Mouse (Mus musculus) MEL (cell line): ENCODE data around the gene Snta1. TPM values are rescaled to one million over a fixed set of nuclear protein-coding genes. Genes with fewer than 3 reads are reported as not detected.

Experiments used
- DNase-seq: peaks from one replicate; pipeline ENCODE4 v3.0.0; 2011; ENCODE audit warnings: low read depth, low spot score
- H3K27ac ChIP-seq: 2 replicates; pipeline ENCODE4 v1.5.1; 2012; ENCODE audit warnings: low read depth, mild to moderate bottlenecking, control low read depth, low read length, moderate library complexity; ENCODE audit not compliant: control insufficient read depth
- H3K27me3 ChIP-seq, 2 experiments: fragments of 150-350 bp in 1 of 2; sonication (generic) in 1 of 2; 2 replicates each; pipeline ENCODE4 v1.6.1; 2012; ENCODE audit warnings: low read length in 2 of 2, mild to moderate bottlenecking in 2 of 2, improper control_type of control experiment in 1 of 2, moderate library complexity in 1 of 2; ENCODE audit not compliant: insufficient read depth in 2 of 2, control insufficient read depth in 1 of 2
- H3K36me3 ChIP-seq, 2 experiments: 2 replicates each; pipeline ENCODE4 v1.6.1; 2012 to 2014; ENCODE audit warnings: low read length in 2 of 2, improper control_type of control experiment in 1 of 2, inconsistent platforms in 1 of 2, mild to moderate bottlenecking in 1 of 2; ENCODE audit not compliant: insufficient read depth in 2 of 2, control insufficient read depth in 1 of 2
- H3K4me1 ChIP-seq, 2 experiments: fragments of 150-350 bp in 1 of 2; sonication (generic) in 1 of 2; 2 replicates each; pipeline ENCODE4 v1.6.1; 2012; ENCODE audit warnings: low read length in 2 of 2, improper control_type of control experiment in 1 of 2, mild to moderate bottlenecking in 1 of 2; ENCODE audit not compliant: insufficient read depth in 2 of 2, control insufficient read depth in 1 of 2
- H3K4me3 ChIP-seq, 2 experiments: fragments of 150-350 bp in 1 of 2; sonication (generic) in 1 of 2; 2 replicates each; pipeline ENCODE4 v1.5.1; 2012; ENCODE audit warnings: low read depth in 2 of 2, low read length in 2 of 2, mild to moderate bottlenecking in 2 of 2, moderate library complexity in 2 of 2, control low read depth in 1 of 2, improper control_type of control experiment in 1 of 2; ENCODE audit not compliant: control insufficient read depth in 1 of 2, insufficient read depth in 1 of 2
- H3K79me2 ChIP-seq: 2 replicates; pipeline ENCODE4 v1.6.1; 2012; ENCODE audit warnings: mild to moderate bottlenecking, low read length, moderate library complexity; ENCODE audit not compliant: control insufficient read depth, poor library complexity, insufficient read depth
- H3K9ac ChIP-seq: 2 replicates; pipeline ENCODE4 v1.6.1; 2012; ENCODE audit warnings: low read depth, mild to moderate bottlenecking, control low read depth, low read length, moderate library complexity; ENCODE audit not compliant: control insufficient read depth, poor library complexity, severe bottlenecking
- H3K9me3 ChIP-seq: fragments of 150-350 bp; sonication (generic); replicated peaks from 2 replicates; pipeline ENCODE4 v1.6.1; 2012; ENCODE audit warnings: mild to moderate bottlenecking, low read length, improper control_type of control experiment, moderate library complexity; ENCODE audit not compliant: insufficient read depth
- ELF1 ChIP-seq: IDR thresholded peaks from 2 replicates; pipeline ENCODE4 v1.6.1; 2014; ENCODE audit warnings: low read depth, mild to moderate bottlenecking, inconsistent platforms, low read length, improper control_type of control experiment, moderate library complexity
- EP300 ChIP-seq, 2 experiments: IDR thresholded peaks; 2 replicates each; pipeline ENCODE4 v1.6.1; 2011; ENCODE audit warnings: improper control_type of control experiment in 2 of 2, low read length in 2 of 2, low read depth in 1 of 2, mild to moderate bottlenecking in 1 of 2
- GABPA ChIP-seq: IDR thresholded peaks from 2 replicates; pipeline ENCODE4 v1.6.1; 2012; ENCODE audit warnings: low read depth, mild to moderate bottlenecking, inconsistent platforms, low read length, improper control_type of control experiment, moderate library complexity
- GATA1 ChIP-seq: IDR thresholded peaks from 2 replicates; pipeline ENCODE4 v1.6.1; 2011; ENCODE audit warnings: low read depth, low read length, improper control_type of control experiment
- HCFC1 ChIP-seq: IDR thresholded peaks from 2 replicates; pipeline ENCODE4 v1.6.1; 2012; ENCODE audit warnings: low read depth, mild to moderate bottlenecking, inconsistent platforms, low read length, improper control_type of control experiment, moderate library complexity
- MAFK ChIP-seq: IDR thresholded peaks from 2 replicates; pipeline ENCODE4 v1.6.1; 2011; ENCODE audit warnings: low read depth, mild to moderate bottlenecking, low read length, improper control_type of control experiment, borderline replicate concordance
- MAZ ChIP-seq: IDR thresholded peaks from 2 replicates; pipeline ENCODE4 v1.6.1; 2012; ENCODE audit warnings: low read depth, mild to moderate bottlenecking, inconsistent platforms, low read length, improper control_type of control experiment
- MEF2A ChIP-seq: IDR thresholded peaks from 2 replicates; pipeline ENCODE4 v1.6.1; 2014; ENCODE audit warnings: low read depth, mild to moderate bottlenecking, inconsistent platforms, low read length, improper control_type of control experiment; ENCODE audit not compliant: poor library complexity, insufficient replicate concordance, severe bottlenecking; ENCODE audit errors: extremely low read depth
- MYB ChIP-seq: IDR thresholded peaks from 2 replicates; pipeline ENCODE4 v1.6.1; 2011; ENCODE audit warnings: mild to moderate bottlenecking, low read depth, low read length, improper control_type of control experiment
- MYC ChIP-seq: IDR thresholded peaks from 2 replicates; pipeline ENCODE4 v1.6.1; 2011; ENCODE audit warnings: low read depth, mild to moderate bottlenecking, low read length, improper control_type of control experiment, moderate library complexity
- NRF1 ChIP-seq: IDR thresholded peaks from 2 replicates; pipeline ENCODE4 v1.6.1; 2014; ENCODE audit warnings: low read depth, mild to moderate bottlenecking, inconsistent platforms, low read length, improper control_type of control experiment, moderate library complexity; ENCODE audit not compliant: poor library complexity, insufficient read depth, severe bottlenecking
- POLR2AphosphoS2 ChIP-seq: IDR thresholded peaks from 2 replicates; pipeline ENCODE4 v1.6.1; 2011; ENCODE audit warnings: low read length, improper control_type of control experiment
- RAD21 ChIP-seq: IDR thresholded peaks from 2 replicates; pipeline ENCODE4 v1.6.1; 2011; ENCODE audit warnings: mild to moderate bottlenecking, low read depth, low read length, improper control_type of control experiment
- TAL1 ChIP-seq: IDR thresholded peaks from 2 replicates; pipeline ENCODE4 v1.6.1; 2012; ENCODE audit warnings: mild to moderate bottlenecking, inconsistent platforms, low read length, moderate library complexity, mixed read lengths
- TCF12 ChIP-seq: IDR thresholded peaks from 2 replicates; pipeline ENCODE4 v1.6.1; 2014; ENCODE audit warnings: low read depth, mild to moderate bottlenecking, inconsistent platforms, low read length, improper control_type of control experiment, moderate library complexity
- UBTF ChIP-seq: IDR thresholded peaks from 2 replicates; pipeline ENCODE4 v1.6.1; 2012; ENCODE audit warnings: low read depth, mild to moderate bottlenecking, inconsistent platforms, low read length, improper control_type of control experiment, moderate library complexity, borderline replicate concordance; ENCODE audit not compliant: insufficient read depth
- USF2 ChIP-seq, 2 experiments: IDR thresholded peaks; 2 replicates each; pipeline ENCODE4 v1.6.1; 2011 to 2012; ENCODE audit warnings: improper control_type of control experiment in 2 of 2, low read length in 2 of 2, borderline replicate concordance in 1 of 2, inconsistent platforms in 1 of 2, low read depth in 1 of 2, mild to moderate bottlenecking in 1 of 2; ENCODE audit not compliant: insufficient read depth in 1 of 2
- ZC3H11A ChIP-seq: IDR thresholded peaks from 2 replicates; pipeline ENCODE4 v1.6.1; 2012; ENCODE audit warnings: low read depth, mild to moderate bottlenecking, inconsistent platforms, low read length, improper control_type of control experiment
- ZMIZ1 ChIP-seq: IDR thresholded peaks from 2 replicates; pipeline ENCODE4 v1.6.1; 2012; ENCODE audit warnings: low read depth, mild to moderate bottlenecking, inconsistent platforms, low read length, improper control_type of control experiment, moderate library complexity
- ZNF384 ChIP-seq: IDR thresholded peaks from 2 replicates; pipeline ENCODE4 v1.6.1; 2012; ENCODE audit warnings: low read depth, mild to moderate bottlenecking, inconsistent platforms, low read length, improper control_type of control experiment
- polyA plus RNA-seq, 2 experiments: library from polyadenylated mRNA; stranded (reverse) in 1 of 2; unstranded in 1 of 2; fragments of >175 nt in 1 of 2; fragments of >200 nt in 1 of 2; gene quantifications; 2 replicates each; pipeline versions ENCODE4 v1.2.1 to v1.2.4; 2012; ENCODE audit warnings: low replicate concordance in 2 of 2, low read depth in 1 of 2; ENCODE audit not compliant: insufficient read length in 2 of 2, insufficient read depth in 1 of 2, missing spikeins in 1 of 2
- total RNA-seq: library from RNA; depleted of rRNA; stranded (reverse); fragments of 300-350 nt; gene quantifications from 2 replicates; pipeline ENCODE4 v1.2.3, GENCODE M21; 2012

The Snta1 gene
- total and polyA plus RNA-seq, 3 experiments: 2.7 to 6.7 TPM; not detected in 1

DNA sequence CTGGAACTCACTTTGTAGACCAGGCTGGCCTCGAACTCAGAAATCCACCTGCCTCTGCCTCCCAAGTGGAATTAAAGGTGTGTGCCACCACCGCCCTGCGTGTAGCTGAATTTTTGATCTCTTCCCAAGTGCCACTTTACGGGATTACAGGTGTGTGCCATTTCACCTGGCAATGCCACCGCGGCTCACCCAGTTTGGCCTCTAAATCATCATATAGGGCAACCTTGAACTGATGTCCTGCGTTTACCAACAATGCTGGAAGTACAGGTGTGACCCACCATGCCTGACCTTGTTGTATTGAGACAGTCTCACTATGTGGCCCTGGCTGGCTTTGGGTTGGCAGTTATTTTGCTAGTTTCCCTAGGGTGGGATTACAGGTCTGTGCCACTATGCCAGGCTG, 26.8 kb upstream of the Snta1 start:
- H3K9me3 ChIP-seq: no peaks in the 10 kb centered on the region
- H3K9ac ChIP-seq: no peak overlapping the region
- no peaks in the 10 kb centered on the region for H3K27me3 ChIP-seq
- peaks cover 23% of the 10 kb centered on the region for H3K79me2 ChIP-seq
- H3K4me1 ChIP-seq: peaks cover 2 to 16% of the 10 kb centered on the region in 2 experiments; a peak in 3 of 4 replicates
- H3K4me3 ChIP-seq: no peak overlapping the region
- H3K36me3 ChIP-seq: peaks cover 0 to 25% of the 10 kb centered on the region in 2 experiments; a peak in 2 of 4 replicates
- H3K27ac ChIP-seq: no peak overlapping the region
- no peak for TF ChIP-seq USF2 (IDR thresholded peaks at IDR 0.05; ENCODE audit: borderline replicate concordance in 1 of 2, insufficient read depth in 1 of 2, low read depth in 1 of 2, low read length in 2 of 2)
- TF ChIP-seq GATA1: no peak
- TF ChIP-seq ZC3H11A: no peak
- TF ChIP-seq MYB: no peak
- TF ChIP-seq MAFK: no peak
- no peak for TF ChIP-seq EP300 (IDR thresholded peaks at IDR 0.05; ENCODE audit: low read depth in 1 of 2, low read length in 2 of 2)
- DNase-seq: no peak

DNA sequence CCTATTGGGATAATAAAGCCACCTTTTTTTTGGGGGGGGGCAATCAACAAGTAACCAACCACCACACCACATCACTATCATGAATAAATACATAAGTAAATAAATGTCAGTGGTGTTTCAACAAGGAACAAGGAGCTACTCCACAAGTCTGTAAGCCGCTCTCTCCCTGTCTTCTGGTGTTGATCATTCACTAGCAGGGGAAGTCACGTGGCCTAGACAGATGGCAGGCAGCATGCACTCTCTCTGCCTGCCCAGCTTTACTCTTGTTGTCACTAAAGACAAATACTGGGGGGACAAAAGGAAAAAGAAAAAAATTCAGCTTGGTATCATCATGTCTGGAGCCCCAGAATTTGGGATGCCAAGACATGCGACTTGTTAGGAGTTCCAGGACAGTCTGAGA, 25.5 kb upstream of the Snta1 start:
- TF ChIP-seq RAD21 (no peak), POLR2AphosphoS2 (no peak), NRF1 (no peak), HCFC1 (no peak), GATA1 (no peak), TAL1 (no peak), MEF2A (no peak), ZMIZ1 (no peak), ZNF384 (no peak), TCF12 (no peak), UBTF (no peak), ZC3H11A (no peak), MYC (no peak), GABPA (no peak), EP300 (IDR thresholded peaks at IDR 0.05; ENCODE audit: low read depth in 1 of 2, low read length in 2 of 2) (no peak), ELF1 (no peak), MAZ (no peak), MYB (no peak)
- Histone ChIP-seq H3K9ac (no peak overlapping the region), H3K36me3 (peaks cover 0 to 25% of the 10 kb centered on the region in 2 experiments; a peak in 2 of 4 replicates), H3K27me3 (no peaks in the 10 kb centered on the region), H3K4me3 (no peak overlapping the region), H3K4me1 (peaks cover 2 to 16% of the 10 kb centered on the region in 2 experiments; a peak in 3 of 4 replicates), H3K9me3 (no peaks in the 10 kb centered on the region), H3K79me2 (peaks cover 15% of the 10 kb centered on the region), H3K27ac (no peak overlapping the region)
- DNase-seq: no peak
